Mouse (Mus musculus) lung, adult 2 months (tissue): Measurements from ENCODE around the gene Mapk14. TPM values are rescaled to one million over a fixed set of nuclear protein-coding genes. Genes with fewer than 3 reads are reported as not detected.

Experiments used
- DNase-seq: peaks from one replicate; pipeline ENCODE4 v3.0.0; 2022
- H3K4me1 ChIP-seq: fragments of 200-500 bp; 2 replicates; pipeline ENCODE4 v1.6.1; 2011; ENCODE audit warnings: low read length; ENCODE audit not compliant: control insufficient read depth, insufficient read depth
- H3K4me3 ChIP-seq: fragments of 200-500 bp; replicated peaks from 2 replicates; pipeline ENCODE3; 2011; ENCODE audit warnings: low read depth, mild to moderate bottlenecking, control low read depth, low read length; ENCODE audit errors: extremely low read depth
- CTCF ChIP-seq: fragments of 200-500 bp; IDR thresholded peaks from 2 replicates; pipeline ENCODE4 v1.5.1; 2011; ENCODE audit warnings: mild to moderate bottlenecking, low read length, control low read depth; ENCODE audit not compliant: insufficient read depth
- POLR2A ChIP-seq: fragments of 200-500 bp; IDR thresholded peaks from 2 replicates; pipeline ENCODE4 v1.6.1; 2011; ENCODE audit warnings: low read depth, mild to moderate bottlenecking, control low read depth, low read length, borderline replicate concordance; ENCODE audit errors: extremely low read depth
- WGBS: fragments of 180-500 bp; shearing (Covaris S2); methylation state at CpG from one replicate; pipeline ENCODE4 v1.1.7; 2018; 5-methylcytosine and 5-hydroxymethylcytosine counted together
- polyA plus RNA-seq: library from polyadenylated mRNA; depleted of rRNA; stranded (reverse); fragments of >200 nt; gene quantifications from 2 replicates; pipeline ENCODE4 v1.2.3, GENCODE M21; 2012; rRNA removed

Mapk14 gene
- polyA plus RNA-seq, 1 experiment, result 97.5 TPM

GRCm38 (mm10) chr17:28777231-28778005 is 86.3 kb downstream of the Mapk14 start:
- WGBS, result 86% methylated on average over 16 of the region's 16 CpGs
- no peak for TF ChIP-seq POLR2A
- TF ChIP-seq CTCF, result no peak
- no peak overlapping the region for H3K4me3 ChIP-seq
- DNase-seq, result no peak
- H3K4me1 ChIP-seq, result no peaks in the 10 kb centered on the region

DNA sequence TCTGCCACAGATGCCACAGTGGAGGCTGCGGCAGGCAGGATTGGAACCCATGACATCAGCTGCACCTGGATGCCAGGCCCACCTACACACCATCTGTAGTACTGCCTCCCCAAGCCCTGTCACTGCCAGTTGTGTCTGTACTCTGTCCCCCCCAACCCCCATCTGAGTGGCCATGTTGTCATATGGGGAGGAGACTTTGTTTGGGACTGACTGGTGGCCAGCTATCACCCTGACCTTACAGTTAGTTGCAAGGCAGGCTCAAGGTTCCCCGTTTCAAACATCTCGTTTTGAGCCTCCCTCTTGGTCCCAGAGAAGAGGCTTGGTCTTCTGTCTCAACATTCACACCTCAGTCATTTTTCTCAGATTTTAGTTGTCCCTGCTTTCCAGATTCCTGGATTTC is 88.6 kb downstream of the Mapk14 start:
- H3K4me3 ChIP-seq, result no peak overlapping the region
- no peak for DNase-seq
- TF ChIP-seq POLR2A, result no peak
- no peak for TF ChIP-seq CTCF
- 87% methylated on average over 3 of the region's 3 CpGs for WGBS
- H3K4me1 ChIP-seq, result no peaks in the 10 kb centered on the region

DNA sequence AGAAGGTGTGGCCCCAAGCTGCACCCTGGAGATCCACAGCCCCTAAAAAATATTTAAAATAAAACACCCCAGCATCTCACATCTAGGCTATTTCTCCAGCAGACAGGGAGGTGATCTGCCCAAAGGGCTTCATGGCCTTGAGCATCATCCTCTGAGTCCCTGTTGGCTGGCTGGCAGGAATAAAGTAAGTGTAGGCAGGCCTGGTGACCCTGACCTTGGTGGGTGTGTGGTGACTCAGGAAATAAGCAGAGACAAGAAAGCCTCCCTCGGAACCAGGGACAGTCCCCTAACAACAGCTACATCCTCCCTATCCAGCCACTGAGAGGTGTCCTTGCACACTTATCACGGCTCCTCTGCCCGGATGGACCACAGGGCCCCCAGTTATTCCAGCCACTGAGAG is 89.7 kb downstream of the Mapk14 start:
- no peak for DNase-seq
- no peak for TF ChIP-seq CTCF
- TF ChIP-seq POLR2A, result no peak
- WGBS, result 48% methylated on average over 3 of the region's 3 CpGs
- Histone ChIP-seq H3K4me1 (no peaks in the 10 kb centered on the region), H3K4me3 (no peak overlapping the region)

GRCm38 (mm10) chr17:28781290-28782045 is 90.3 kb downstream of the Mapk14 start:
- Histone ChIP-seq H3K4me3 (no peak overlapping the region), H3K4me1 (no peaks in the 10 kb centered on the region)
- TF ChIP-seq POLR2A, result no peak
- TF ChIP-seq CTCF, result no peak
- no peak for DNase-seq
- WGBS, result 64% methylated on average over 9 of the region's 9 CpGs

GRCm38 (mm10) chr17:28785036-28785435 is 93.9 kb downstream of the Mapk14 start:
- DNase-seq, result no peak
- Histone ChIP-seq H3K4me1 (no peaks in the 10 kb centered on the region), H3K4me3 (no peak overlapping the region)
- TF ChIP-seq CTCF (no peak), POLR2A (no peak)
- WGBS, result 90% methylated on average over 3 of the region's 3 CpGs

GRCm38 (mm10) chr17:28787507-28787906 is 96.4 kb downstream of the Mapk14 start:
- DNase-seq, result no peak
- H3K4me1 ChIP-seq, result no peaks in the 10 kb centered on the region
- WGBS, result 96% methylated on average over 12 of the region's 12 CpGs
- no peak overlapping the region for H3K4me3 ChIP-seq
- TF ChIP-seq POLR2A (no peak), CTCF (no peak)

DNA sequence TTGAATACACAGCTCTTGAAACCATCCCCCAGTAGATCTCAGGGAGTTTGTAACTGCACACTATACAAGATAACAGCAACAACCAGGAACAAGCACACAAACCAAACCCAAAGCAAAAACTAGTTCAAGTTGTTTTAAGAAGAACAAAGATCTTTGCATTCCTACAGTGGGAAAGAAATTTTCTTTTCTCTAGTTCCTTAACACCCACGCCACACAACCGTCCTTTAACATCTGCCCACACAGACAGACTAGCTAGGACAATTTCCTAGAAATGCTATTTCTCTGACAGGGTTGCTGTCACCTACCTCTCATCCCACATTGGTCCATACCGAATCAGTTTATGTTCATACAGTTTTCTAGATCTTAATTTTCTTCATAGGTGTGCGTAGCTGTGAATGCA is 105.9 kb downstream of the Mapk14 start:
- TF ChIP-seq CTCF (no peak), POLR2A (no peak)
- no peak for DNase-seq
- WGBS, result 91% methylated on average over 4 of the region's 4 CpGs
- H3K4me1 ChIP-seq, result peaks cover 3% of the 10 kb centered on the region
- H3K4me3 ChIP-seq, result no peak overlapping the region

Other genes starting within 250 kb of the Mapk14 start
- gene Fkbp5, start 173.8 kb upstream of the Mapk14 start, polyA plus RNA-seq, result 8.8 and 14.8 TPM in 2 replicates
- not detected in 2 replicates for gene Armc12, start 160.5 kb upstream of the Mapk14 start, polyA plus RNA-seq
- not detected in 2 replicates for gene Clpsl2, start 141.9 kb upstream of the Mapk14 start, polyA plus RNA-seq
- 1.8 and 16.1 TPM in 2 replicates for gene Clps, start 130.6 kb upstream of the Mapk14 start, polyA plus RNA-seq
- not detected in 2 replicates for gene Lhfpl5, start 115.7 kb upstream of the Mapk14 start, polyA plus RNA-seq
- 14.0 and 24.0 TPM in 2 replicates for gene Srpk1, start 68.6 kb upstream of the Mapk14 start, polyA plus RNA-seq
- gene Slc26a8, start 1.1 kb upstream of the Mapk14 start, polyA plus RNA-seq, result 0.40 and 1.2 TPM in 2 replicates
- gene AC170998.1, start 34.8 kb downstream of the Mapk14 start, polyA plus RNA-seq, result 0.77 and 1.5 TPM in 2 replicates
- 13.8 and 19.4 TPM in 2 replicates for gene Mapk13, start 78.0 kb downstream of the Mapk14 start, polyA plus RNA-seq
- gene Brpf3, start 109.8 kb downstream of the Mapk14 start, polyA plus RNA-seq, result 24.7 and 26.3 TPM in 2 replicates
- gene Pnpla1, start 167.1 kb downstream of the Mapk14 start, polyA plus RNA-seq, result 0.12 and 3.9 TPM in 2 replicates
- 0.05 and 0.14 TPM in 2 replicates for gene 4930539E08Rik, start 224.0 kb downstream of the Mapk14 start, polyA plus RNA-seq